Comparison of ENCODE assay signal across 9 mouse cellular contexts in the genomic region with DNA sequence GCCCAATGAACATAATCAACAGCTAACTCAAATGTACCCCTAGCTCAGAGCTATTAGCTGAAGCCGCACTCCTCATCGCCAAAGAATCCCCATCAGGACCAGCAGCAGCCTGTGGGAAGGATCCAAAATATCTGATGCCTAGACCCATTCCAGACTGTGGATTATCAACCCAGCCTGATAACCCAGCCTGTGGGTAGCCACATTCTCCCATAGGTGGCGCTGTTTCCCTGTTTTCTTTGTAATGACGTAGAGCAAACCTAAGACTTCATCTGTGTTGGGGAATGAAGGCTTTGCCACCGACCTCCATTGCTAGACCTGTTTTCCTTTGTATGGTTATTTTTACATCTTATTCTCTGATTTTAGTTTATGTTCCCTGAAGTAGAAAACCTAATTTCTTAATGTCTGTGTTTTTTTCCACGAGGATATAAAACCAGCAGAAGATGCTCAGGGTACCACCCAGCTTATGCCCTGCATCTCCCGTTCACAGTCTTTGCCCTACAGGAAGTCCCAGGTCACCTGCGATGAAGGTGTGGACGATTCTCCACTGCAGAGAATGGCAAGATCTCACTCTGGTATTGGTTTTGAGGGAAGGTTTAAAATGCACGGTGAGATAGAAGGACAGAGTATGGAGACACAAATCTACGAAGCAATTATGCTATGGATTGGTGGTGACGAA. TPM values are rescaled to one million over a fixed set of nuclear protein-coding genes. Genes with fewer than 3 reads are reported as not detected.
DNase-seq lines count a peak whose midpoint lies in the region; ATAC-seq and TF ChIP-seq lines count a peak whose summit lies in the region.
"Had no signal": no experiment of that assay in that cellular context is flagged by ENCODE, and none has a peak within 500 bp of the region (broad histone marks: within the 10 kb centered on the region; RNA-seq: fewer than 3 reads in every experiment).

No protein-coding gene starts in this region.

- no peak overlapping the region for H3K27ac ChIP-seq in gastrocnemius, adult 2 months
- H3K27ac ChIP-seq in embryonic fibroblast, embryonic 13.5 days (ENCODE audit: insufficient read depth, low read length) = no peak overlapping the region
- H3K27ac ChIP-seq in hindbrain, embryonic 10.5 days = no peak overlapping the region

- no peak for TF ChIP-seq POLR2A in embryonic fibroblast, embryonic 13.5 days (IDR thresholded peaks at IDR 0.05; ENCODE audit: low read depth, low read length)

- peak; percentile 91 for TF ChIP-seq CTCF in gastrocnemius, adult 2 months (IDR thresholded peaks at IDR 0.05)
- TF ChIP-seq CTCF in embryonic fibroblast, embryonic 13.5 days (IDR thresholded peaks at IDR 0.05; ENCODE audit: borderline replicate concordance, insufficient read depth, low read length) = peak; percentile 42; the same call in 1 of the 2 replicates

- H3K36me3 ChIP-seq in hindbrain, embryonic 10.5 days = no peaks in the 10 kb centered on the region

- peak; percentile 59 for DNase-seq in gastrocnemius, adult 2 months
- DNase-seq in gastrocnemius, postnatal 25 days = no peak
- peak; percentile 87 for DNase-seq in brain, adult 2 months (ENCODE audit: low read depth, low spot score)
- DNase-seq in hindbrain, embryonic 10.5 days (ENCODE audit: low spot score) = peak; percentile 68
- peak; percentile 39 to 72 for DNase-seq in layer of hippocampus, postnatal 25 days (ENCODE audit: extremely low spot score in 1 of 2, low spot score in 1 of 2)
- DNase-seq in right cerebral cortex, postnatal 36 days (ENCODE audit: low spot score in 2 of 2) = peak; percentile 42 to 45

- no peaks in the 10 kb centered on the region for H3K4me1 ChIP-seq in embryonic fibroblast, embryonic 13.5 days (ENCODE audit: control insufficient read depth, insufficient read depth, low read length)
- peaks cover 7% of the 10 kb centered on the region for H3K4me1 ChIP-seq in hindbrain, embryonic 10.5 days (replicated peaks)

- no peaks in the 10 kb centered on the region for H3K9me3 ChIP-seq in hindbrain, embryonic 10.5 days

- no peaks in the 10 kb centered on the region for H3K27me3 ChIP-seq in hindbrain, embryonic 10.5 days (ENCODE audit: insufficient read depth, poor library complexity, severe bottlenecking)

- peak; percentile 95 for ATAC-seq in megakaryocyte progenitor cell, adult 5-6 weeks (replicated peaks; ENCODE audit: poor library complexity)

- WGBS in hindbrain, embryonic 10.5 days = 35% methylated on average over 12 of the region's 12 CpGs

- no peak overlapping the region for H3K4me3 ChIP-seq in gastrocnemius, adult 2 months
- H3K4me3 ChIP-seq in embryonic fibroblast, embryonic 13.5 days (ENCODE audit: insufficient read depth, low read length) = no peak overlapping the region
- H3K4me3 ChIP-seq in hindbrain, embryonic 10.5 days = no peak overlapping the region

- intact Hi-C loops in gastrocnemius, adult 2 months (cut with DNase I) = loop anchor here (1.0 kb wide), 1 partner anchor 100 kb away; no protein-coding TSS in a partner anchor

RNA-seq across cellular contexts. Expression of a gene that starts 13.4 kb away (rescaled TPM):
- 10 to 100 TPM; 19.3 to 20.6 TPM for total RNA-seq in gastrocnemius, adult 2 months (2021)
- 10 to 100 TPM; 15.3 to 16.5 TPM for total RNA-seq in gastrocnemius, postnatal 25 days (2021)
- 68.4 and 71.0 TPM in 2 replicates for polyA plus RNA-seq in embryonic fibroblast, embryonic 13.5 days (2011; ENCODE audit: insufficient read length, low read depth, missing spikeins)
- 28.0 and 29.6 TPM in 2 replicates for polyA plus RNA-seq in hindbrain, embryonic 10.5 days (2016; fragmentation: Nextera tagmentation; extraction: Ambion mirVana)
- total RNA-seq in layer of hippocampus, postnatal 25 days (2021) = 100 to 1,000 TPM; 125 to 127 TPM
- 9.1 and 9.2 TPM in 2 replicates for total RNA-seq in megakaryocyte progenitor cell, adult 5-6 weeks (2015)
- total RNA-seq in megakaryocyte progenitor cell, adult 5-6 weeks (2017) = 4.6 and 6.7 TPM in 2 replicates

RNA-seq across cellular contexts. Expression of a gene that starts 47.3 kb away (rescaled TPM):
- not detected for total RNA-seq in gastrocnemius, adult 2 months (2021)
- not detected for total RNA-seq in gastrocnemius, postnatal 25 days (2021)
- not detected in 2 replicates for polyA plus RNA-seq in embryonic fibroblast, embryonic 13.5 days (2011; ENCODE audit: insufficient read length, low read depth, missing spikeins)
- polyA plus RNA-seq in hindbrain, embryonic 10.5 days (2016; fragmentation: Nextera tagmentation; extraction: Ambion mirVana) = not detected in 2 replicates
- not detected for total RNA-seq in layer of hippocampus, postnatal 25 days (2021)
- total RNA-seq in megakaryocyte progenitor cell, adult 5-6 weeks (2015) = not detected in 2 replicates
- total RNA-seq in megakaryocyte progenitor cell, adult 5-6 weeks (2017) = not detected in 2 replicates
- polyA plus RNA-seq: liver, embryonic 16.5 days had no signal

Comparison
In these comparisons a context has a peak if more than half of its experiments do, and no peak if none do; other contexts are left out.
1. RNA of a gene that starts 13.4 kb away (total RNA-seq): 125 to 127 TPM in layer of hippocampus, postnatal 25 days; 19.3 to 20.6 TPM in gastrocnemius, adult 2 months, 15.3 to 16.5 TPM in gastrocnemius, postnatal 25 days and 4.6 to 9.2 TPM in megakaryocyte progenitor cell, adult 5-6 weeks; every median in the first group is over 4 times any median in the second.